Mouse (Mus musculus) neural tube, embryonic 12.5 days (tissue): ENCODE data around the gene Ankrd37. TPM values are rescaled to one million over a fixed set of nuclear protein-coding genes. Genes with fewer than 3 reads are reported as not detected.

Experiments used
- ATAC-seq: fragments of 200-750 bp; cut with Nextera tagmentation; 2 replicates; pipeline ENCODE4 v1.8.0; 2017; ENCODE audit warnings: low read depth, mild to moderate bottlenecking, moderate TSS enrichment, moderate library complexity; ENCODE audit not compliant: low FRiP score
- H3K27ac ChIP-seq: fragments of 300-500 bp; sonication (generic); 2 replicates; pipeline ENCODE4 v1.5.1; 2016
- H3K27me3 ChIP-seq: fragments of 300-500 bp; sonication (generic); replicated peaks from 2 replicates; pipeline ENCODE4 v1.6.1; 2016; ENCODE audit warnings: mild to moderate bottlenecking
- H3K36me3 ChIP-seq: fragments of 300-500 bp; sonication (generic); 2 replicates; pipeline ENCODE4 v1.6.1; 2016; ENCODE audit warnings: mild to moderate bottlenecking
- H3K4me1 ChIP-seq: fragments of 300-500 bp; sonication (generic); 2 replicates; pipeline ENCODE4 v1.6.1; 2016
- H3K4me2 ChIP-seq: fragments of 300-500 bp; sonication (generic); replicated peaks from 2 replicates; pipeline ENCODE4 v1.6.1; 2016; ENCODE audit warnings: mild to moderate bottlenecking
- H3K4me3 ChIP-seq: fragments of 300-500 bp; sonication (generic); 2 replicates; pipeline ENCODE4 v1.5.1; 2016
- H3K9ac ChIP-seq: fragments of 300-500 bp; sonication (generic); 2 replicates; pipeline ENCODE4 v1.6.1; 2016; ENCODE audit warnings: mild to moderate bottlenecking
- H3K9me3 ChIP-seq: fragments of 300-500 bp; sonication (generic); 2 replicates; pipeline ENCODE4 v1.6.1; 2016; ENCODE audit warnings: mild to moderate bottlenecking
- WGBS: fragments of 180-500 bp; shearing (Covaris S2); methylation state at CpG from one replicate; pipeline ENCODE4 v1.1.7; 2016; 5-methylcytosine and 5-hydroxymethylcytosine counted together
- polyA plus RNA-seq: library from polyadenylated mRNA; unstranded; fragments of >200 nt; fragmentation: Nextera tagmentation; extraction: Ambion mirVana; gene quantifications from 2 replicates; pipeline ENCODE4 v1.2.1, GENCODE M21; 2016

Gene Ankrd37
- 18.5 and 23.5 TPM in 2 replicates for polyA plus RNA-seq

- WGBS = 76% methylated on average over 4 of the region's 4 CpGs
- no peaks in the 10 kb centered on the region for H3K9me3 ChIP-seq
- no peaks in the 10 kb centered on the region; the same call in 1 of the 2 replicates for H3K4me1 ChIP-seq
- H3K27ac ChIP-seq = no peak within 1 kb of the TSS
- no peak within 1 kb of the TSS for H3K4me3 ChIP-seq
- H3K4me2 ChIP-seq = no peak within 1 kb of the TSS
- no peaks in the 10 kb centered on the region for H3K27me3 ChIP-seq
- H3K36me3 ChIP-seq = no peaks in the 10 kb centered on the region
- no peak within 1 kb of the TSS for H3K9ac ChIP-seq
- no peak for ATAC-seq
Observed at GRCm38 (mm10) chr8:46005596-46005995, at the start of gene Ankrd37. Gene Ankrd37, minus strand, starts transcription at chr8:46005707.

GRCm38 (mm10) chr8:46040260-46040659, 34.8 kb upstream of the Ankrd37 start:
- no peak overlapping the region for H3K27ac ChIP-seq
- 65% methylated on average over 13 of the region's 13 CpGs for WGBS
- no peak overlapping the region for H3K4me3 ChIP-seq
- H3K36me3 ChIP-seq = peaks cover 13% of the 10 kb centered on the region
- no peak overlapping the region for H3K9ac ChIP-seq
- no peak for ATAC-seq
- no peak overlapping the region for H3K4me2 ChIP-seq
- H3K4me1 ChIP-seq = no peaks in the 10 kb centered on the region
- no peaks in the 10 kb centered on the region for H3K27me3 ChIP-seq
- no peaks in the 10 kb centered on the region for H3K9me3 ChIP-seq

DNA sequence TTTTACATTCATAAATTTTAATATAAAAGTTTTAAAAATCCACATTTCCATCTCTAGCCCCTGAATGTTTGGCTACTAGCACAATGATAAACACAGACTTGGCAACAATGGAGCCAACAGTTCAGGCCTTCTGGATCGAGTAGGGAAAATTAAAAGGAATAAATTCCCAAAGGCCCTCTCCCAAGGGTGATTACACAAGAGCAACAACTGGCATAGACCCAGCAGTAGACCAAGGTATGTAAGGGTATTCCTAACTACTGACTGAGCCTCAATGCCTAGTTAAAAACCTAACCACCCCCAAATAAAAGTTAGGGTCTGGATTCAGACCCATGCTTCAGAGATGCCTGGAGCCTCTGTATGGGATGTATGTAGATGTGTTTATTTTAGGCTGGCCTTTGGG, 34.2 kb upstream of the Ankrd37 start:
- Histone ChIP-seq H3K36me3 (peaks cover 18% of the 10 kb centered on the region), H3K27ac (no peak overlapping the region), H3K9me3 (no peaks in the 10 kb centered on the region), H3K4me3 (no peak overlapping the region), H3K27me3 (no peaks in the 10 kb centered on the region), H3K4me1 (no peaks in the 10 kb centered on the region), H3K9ac (no peak overlapping the region), H3K4me2 (no peak overlapping the region)
- ATAC-seq = no peak
- 73% methylated on average over 1 of the region's 1 CpGs for WGBS

- H3K9ac ChIP-seq = no peak overlapping the region
- H3K4me2 ChIP-seq = no peak overlapping the region
- no peaks in the 10 kb centered on the region for H3K4me1 ChIP-seq
- H3K36me3 ChIP-seq = peaks cover 14% of the 10 kb centered on the region
- WGBS = 80% methylated on average over 11 of the region's 11 CpGs
- H3K4me3 ChIP-seq = no peak overlapping the region
- no peaks in the 10 kb centered on the region for H3K27me3 ChIP-seq
- no peak for ATAC-seq
- H3K27ac ChIP-seq = no peak overlapping the region
- no peaks in the 10 kb centered on the region for H3K9me3 ChIP-seq
Observed at GRCm38 (mm10) chr8:46036217-46036616, 30.7 kb upstream of the Ankrd37 start.

- ATAC-seq = no peak
- no peak overlapping the region for H3K4me3 ChIP-seq
- no peaks in the 10 kb centered on the region for H3K4me1 ChIP-seq
Observed at GRCm38 (mm10) chr8:46024392-46024791, 18.9 kb upstream of the Ankrd37 start.

DNA sequence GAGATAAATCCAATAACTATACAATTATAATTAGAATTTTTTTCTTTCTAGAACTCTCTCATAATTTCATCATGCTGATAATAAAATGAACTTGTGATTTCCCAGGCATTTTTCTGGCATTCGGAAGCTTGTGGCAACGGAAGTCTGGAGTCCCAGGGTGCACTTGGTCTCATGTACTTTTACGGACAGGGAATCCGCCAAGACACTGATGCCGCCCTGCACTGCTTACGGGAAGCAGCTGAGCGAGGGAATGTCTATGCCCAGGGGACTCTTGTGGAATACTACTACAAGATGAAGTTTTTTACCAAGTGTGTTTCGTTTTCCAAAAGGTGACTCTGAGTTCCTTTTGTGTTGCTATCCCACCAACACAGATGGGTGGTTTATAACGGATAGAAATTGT, 17.3 kb upstream of the Ankrd37 start:
- H3K9ac ChIP-seq = no peak overlapping the region
- ATAC-seq = no peak
- H3K9me3 ChIP-seq = no peaks in the 10 kb centered on the region
- no peak overlapping the region for H3K4me3 ChIP-seq
- H3K27me3 ChIP-seq = no peaks in the 10 kb centered on the region
- H3K27ac ChIP-seq = no peak overlapping the region
- no peak overlapping the region for H3K4me2 ChIP-seq
- no peaks in the 10 kb centered on the region for H3K36me3 ChIP-seq
- no peaks in the 10 kb centered on the region for H3K4me1 ChIP-seq
- WGBS = 92% methylated on average over 9 of the region's 9 CpGs

More at GRCm38 (mm10) chr8:46024392-46024791, 18.9 kb upstream of the Ankrd37 start:
- WGBS = 57% methylated on average over 4 of the region's 4 CpGs
- Histone ChIP-seq H3K36me3 (no peaks in the 10 kb centered on the region), H3K27ac (no peak overlapping the region), H3K9ac (no peak overlapping the region), H3K27me3 (no peaks in the 10 kb centered on the region), H3K9me3 (no peaks in the 10 kb centered on the region), H3K4me2 (no peak overlapping the region)

DNA sequence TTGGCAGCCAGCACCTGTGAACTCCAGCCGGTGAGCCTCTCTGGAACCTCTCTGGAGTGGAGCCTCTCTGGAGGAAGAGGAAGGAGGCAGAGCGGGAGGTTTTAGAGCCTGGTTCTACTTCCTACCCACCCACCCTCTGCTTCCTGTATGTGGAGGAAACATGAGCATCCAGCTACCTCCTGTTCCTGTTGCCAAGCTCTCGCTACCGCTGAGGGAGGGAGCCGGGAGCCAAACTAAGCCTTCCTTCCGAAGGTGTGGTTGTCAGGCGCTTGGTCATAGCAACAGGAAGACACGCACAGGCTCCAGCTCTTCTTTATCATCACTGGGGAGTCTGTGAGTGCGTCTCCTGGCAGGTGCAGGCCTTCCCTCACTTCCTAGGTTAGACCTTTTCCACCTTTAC, 16.7 kb upstream of the Ankrd37 start:
- Histone ChIP-seq H3K36me3 (no peaks in the 10 kb centered on the region), H3K27me3 (no peaks in the 10 kb centered on the region), H3K27ac (no peak overlapping the region), H3K4me1 (no peaks in the 10 kb centered on the region), H3K9me3 (no peaks in the 10 kb centered on the region), H3K4me2 (no peak overlapping the region), H3K9ac (no peak overlapping the region), H3K4me3 (no peak overlapping the region)
- ATAC-seq = no peak
- WGBS = 96% methylated on average over 9 of the region's 9 CpGs

GRCm38 (mm10) chr8:46010746-46011680, 5.5 kb upstream of the Ankrd37 start:
- H3K27me3 ChIP-seq = no peaks in the 10 kb centered on the region
- H3K4me1 ChIP-seq = peaks cover 6% of the 10 kb centered on the region; the same call in 1 of the 2 replicates
- H3K27ac ChIP-seq = no peak overlapping the region
- WGBS = 28% methylated on average over 17 of the region's 17 CpGs
- H3K4me3 ChIP-seq = no peak overlapping the region
- H3K4me2 ChIP-seq = peak overlapping the region; percentile 34
- H3K36me3 ChIP-seq = no peaks in the 10 kb centered on the region
- H3K9me3 ChIP-seq = no peaks in the 10 kb centered on the region
- H3K9ac ChIP-seq = no peak overlapping the region
- no peak for ATAC-seq

DNA sequence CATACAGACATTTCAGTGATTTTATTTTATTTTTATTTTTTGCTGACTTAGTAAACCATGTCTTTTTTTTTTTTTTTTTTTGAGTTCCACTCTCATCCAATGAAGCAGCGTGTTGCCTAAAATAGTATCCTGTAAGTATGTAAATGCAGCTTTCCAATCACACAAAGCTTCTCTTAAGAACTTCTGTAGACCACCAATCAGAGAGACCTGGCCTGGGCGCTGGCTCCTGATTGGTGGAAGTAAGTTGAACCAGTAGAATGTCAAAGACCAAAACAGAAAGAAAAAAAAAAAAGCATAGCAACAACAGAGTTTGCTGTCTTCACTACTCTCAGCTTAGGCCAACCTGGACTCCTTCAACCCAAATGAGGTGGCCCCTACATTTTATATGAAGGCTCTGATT, 4.8 kb upstream of the Ankrd37 start:
- 59% methylated on average over 2 of the region's 2 CpGs for WGBS
- Histone ChIP-seq H3K27me3 (no peaks in the 10 kb centered on the region), H3K36me3 (no peaks in the 10 kb centered on the region), H3K9ac (no peak overlapping the region), H3K9me3 (no peaks in the 10 kb centered on the region), H3K4me1 (peaks cover 6% of the 10 kb centered on the region; the same call in 1 of the 2 replicates), H3K4me2 (peak overlapping the region; percentile 34), H3K4me3 (no peak overlapping the region), H3K27ac (no peak overlapping the region)
- ATAC-seq = no peak

DNA sequence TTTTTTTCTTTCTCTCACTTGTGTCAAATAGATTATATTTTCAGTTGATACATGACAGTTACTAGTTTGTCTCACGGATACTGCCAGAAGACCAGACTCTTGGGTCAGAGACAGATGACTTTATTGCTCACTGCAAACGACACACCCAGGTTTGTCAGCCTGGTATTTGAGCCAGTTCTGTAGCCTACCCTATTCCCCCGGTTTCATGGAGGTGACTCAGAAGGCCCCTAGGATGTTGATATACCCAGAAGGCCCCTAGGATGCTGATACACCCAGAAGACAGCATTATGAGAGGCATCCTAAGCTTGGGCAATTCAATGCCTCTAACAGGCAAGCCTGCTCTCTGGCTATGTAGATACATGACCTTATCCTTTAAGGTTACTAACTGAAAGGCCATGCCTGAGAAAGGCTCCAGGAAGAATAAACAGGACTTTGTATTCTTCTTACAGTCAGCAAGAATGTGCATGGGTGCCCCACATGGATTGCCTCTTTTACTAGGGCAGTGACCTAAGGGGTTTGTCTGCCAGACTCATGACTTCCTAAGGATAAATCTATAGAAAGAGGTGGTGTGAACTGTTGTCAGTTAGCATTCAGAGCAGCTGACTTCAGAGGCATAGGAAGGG, 1.7 kb upstream of the Ankrd37 start:
- Histone ChIP-seq H3K36me3 (no peaks in the 10 kb centered on the region), H3K9ac (no peak overlapping the region), H3K27ac (no peak overlapping the region), H3K4me2 (no peak overlapping the region), H3K4me1 (peaks cover 6% of the 10 kb centered on the region; the same call in 1 of the 2 replicates), H3K27me3 (no peaks in the 10 kb centered on the region), H3K4me3 (no peak overlapping the region), H3K9me3 (no peaks in the 10 kb centered on the region)
- no peak for ATAC-seq
- WGBS = 52% methylated on average over 3 of the region's 3 CpGs

- Histone ChIP-seq H3K4me3 (peak overlapping the region; percentile 46), H3K27ac (peak overlapping the region; percentile 94), H3K4me2 (peak overlapping the region; percentile 86), H3K9ac (peak overlapping the region; percentile 78), H3K4me1 (peaks cover 5% of the 10 kb centered on the region), H3K9me3 (no peaks in the 10 kb centered on the region), H3K36me3 (peaks cover 17% of the 10 kb centered on the region; the same call in 1 of the 2 replicates), H3K27me3 (no peaks in the 10 kb centered on the region)
- peak; percentile 98 for ATAC-seq
- WGBS = 5% methylated on average over 54 of the region's 55 CpGs
Observed at GRCm38 (mm10) chr8:45999784-46000705, 5.5 kb downstream of the Ankrd37 start.
